Mouse (Mus musculus) brain, embryonic 14.5 days (tissue): ENCODE measurements around the gene Scn5a.

ENCODE experiments used
- CTCF ChIP-seq: fragments of 200-500 bp; IDR thresholded peaks from 2 replicates; pipeline ENCODE4 v1.5.1; 2012; ENCODE audit warnings: inconsistent platforms, mild to moderate bottlenecking, moderate library complexity, borderline replicate concordance; ENCODE audit not compliant: insufficient read depth, insufficient read length; ENCODE audit errors: extremely low read depth
- POLR2A ChIP-seq: fragments of 200-500 bp; IDR thresholded peaks from 2 replicates; pipeline ENCODE4 v1.6.1; 2012; ENCODE audit warnings: mild to moderate bottlenecking, inconsistent platforms, borderline replicate concordance; ENCODE audit not compliant: poor library complexity, insufficient read depth, insufficient read length, severe bottlenecking; ENCODE audit errors: extremely low read depth

GRCm38 (mm10) chr9:119559537-119560276 is 19.1 kb downstream of the Scn5a start:
- no peak for TF ChIP-seq POLR2A
- no peak for TF ChIP-seq CTCF
